Mouse (Mus musculus) left cerebral cortex, adult 11 months (tissue): ENCODE results near the gene Anxa6.

Source experiments
- DNase-seq: peaks from one replicate; pipeline ENCODE4 v3.0.0; 2022; ENCODE audit warnings: low spot score

The Anxa6 gene

GRCm38 (mm10) chr11:55033040-55033660 is at the start of gene Anxa6:
TSS of gene Anxa6 (minus strand) at chr11:55033445.
- no peak for DNase-seq

- DNase-seq: no peak
These were observed 48.0 kb upstream of the Anxa6 start for GRCm38 (mm10) chr11:55081206-55081605.

- no peak for DNase-seq
These were observed 45.9 kb upstream of the Anxa6 start for GRCm38 (mm10) chr11:55079180-55079579.

- DNase-seq: no peak
These were observed 45.3 kb upstream of the Anxa6 start for GRCm38 (mm10) chr11:55078502-55078901.

- no peak for DNase-seq
These were observed 44.3 kb upstream of the Anxa6 start, which contains the start of gene Ccdc69 for GRCm38 (mm10) chr11:55077331-55078231. TSS of gene Ccdc69 (minus strand) at chr11:55078131.

- no peak for DNase-seq
These were observed 43.0 kb upstream of the Anxa6 start for GRCm38 (mm10) chr11:55076234-55076633.

GRCm38 (mm10) chr11:55075602-55076001 is 42.4 kb upstream of the Anxa6 start:
- no peak for DNase-seq

GRCm38 (mm10) chr11:55073191-55073590 is 39.9 kb upstream of the Anxa6 start:
- DNase-seq: no peak

GRCm38 (mm10) chr11:55072467-55072866 is 39.2 kb upstream of the Anxa6 start:
- DNase-seq: no peak

GRCm38 (mm10) chr11:55071344-55071743 is 38.1 kb upstream of the Anxa6 start:
- no peak for DNase-seq

- DNase-seq: no peak
These were observed 35.8 kb upstream of the Anxa6 start for GRCm38 (mm10) chr11:55069023-55069422.

- DNase-seq: no peak
These were observed 33.7 kb upstream of the Anxa6 start for GRCm38 (mm10) chr11:55066921-55067320.

- DNase-seq: no peak
These were observed 29.6 kb upstream of the Anxa6 start for GRCm38 (mm10) chr11:55062856-55063255.

GRCm38 (mm10) chr11:55060802-55061201 is 27.6 kb upstream of the Anxa6 start:
- no peak for DNase-seq

- no peak for DNase-seq
These were observed 24.3 kb upstream of the Anxa6 start for GRCm38 (mm10) chr11:55057511-55057910.

GRCm38 (mm10) chr11:55050837-55051510 is 17.7 kb upstream of the Anxa6 start:
- no peak for DNase-seq

GRCm38 (mm10) chr11:55046600-55046999 is 13.4 kb upstream of the Anxa6 start:
- DNase-seq: no peak

- DNase-seq: no peak
These were observed 8.1 kb upstream of the Anxa6 start for GRCm38 (mm10) chr11:55041348-55041747.

- DNase-seq: no peak
These were observed 6.3 kb upstream of the Anxa6 start for GRCm38 (mm10) chr11:55039591-55039990.

GRCm38 (mm10) chr11:55036601-55037000 is 3.4 kb upstream of the Anxa6 start:
- no peak for DNase-seq

- no peak for DNase-seq
These were observed 959 bp downstream of the Anxa6 start for GRCm38 (mm10) chr11:55032286-55032685.

- no peak for DNase-seq
These were observed 1.3 kb downstream of the Anxa6 start for GRCm38 (mm10) chr11:55031991-55032280.
